Mouse (Mus musculus) hindbrain, embryonic 14.5 days (tissue): ENCODE data around the gene Pls1. TPM values are rescaled to one million over a fixed set of nuclear protein-coding genes. Genes with fewer than 3 reads are reported as not detected.

Experiments used
- ATAC-seq: fragments of 200-750 bp; cut with Nextera tagmentation; 2 replicates; pipeline ENCODE4 v1.8.0; 2017; ENCODE audit warnings: moderate number of reproducible peaks, mild to moderate bottlenecking, moderate TSS enrichment, moderate library complexity; ENCODE audit not compliant: low FRiP score
- DNase-seq: peaks from one replicate; pipeline ENCODE4 v3.0.0-alpha.2; 2015; ENCODE audit warnings: low spot score
- H3K27ac ChIP-seq: fragments of 300-500 bp; sonication (generic); 2 replicates; pipeline ENCODE4 v1.5.1; 2014; ENCODE audit warnings: mild to moderate bottlenecking, moderate library complexity
- H3K27me3 ChIP-seq: fragments of 300-500 bp; sonication (generic); 2 replicates; pipeline ENCODE4 v1.6.1; 2014; ENCODE audit warnings: mild to moderate bottlenecking, low read length, mixed read lengths; ENCODE audit not compliant: control insufficient read depth, insufficient read depth
- H3K36me3 ChIP-seq: fragments of 300-500 bp; sonication (generic); replicated peaks from 2 replicates; pipeline ENCODE4 v1.6.1; 2014; ENCODE audit not compliant: control insufficient read depth, insufficient read depth
- H3K4me1 ChIP-seq: fragments of 300-500 bp; sonication (generic); replicated peaks from 2 replicates; pipeline ENCODE4 v1.6.1; 2014; ENCODE audit warnings: antibody characterized with exemption, low read length, mixed read lengths; ENCODE audit not compliant: control insufficient read depth, insufficient read depth
- H3K4me2 ChIP-seq: fragments of 300-500 bp; sonication (generic); replicated peaks from 2 replicates; pipeline ENCODE4 v1.6.1; 2014; ENCODE audit warnings: mild to moderate bottlenecking, moderate library complexity
- H3K4me3 ChIP-seq: fragments of 300-500 bp; sonication (generic); replicated peaks from 2 replicates; pipeline ENCODE4 v1.5.1; 2014; ENCODE audit warnings: mild to moderate bottlenecking, low read length
- H3K9ac ChIP-seq: fragments of 300-500 bp; sonication (generic); 2 replicates; pipeline ENCODE4 v1.6.1; 2014
- H3K9me3 ChIP-seq: fragments of 300-500 bp; sonication (generic); 2 replicates; pipeline ENCODE4 v1.6.1; 2016; ENCODE audit warnings: low read length; ENCODE audit not compliant: control insufficient read depth
- WGBS: fragments of 180-500 bp; shearing (Covaris S2); extraction: QIAGEN DNeasy Blood & Tissue Kit; methylation state at CpG from one replicate; pipeline ENCODE4 v1.1.7; 2014; 5-methylcytosine and 5-hydroxymethylcytosine counted together
- polyA plus RNA-seq: library from polyadenylated mRNA; unstranded; fragments of >200 nt; fragmentation: Nextera tagmentation; extraction: Ambion mirVana; gene quantifications from 2 replicates; pipeline ENCODE4 v1.2.1, GENCODE M21; 2014

Gene Pls1
- polyA plus RNA-seq, result 2.9 and 4.1 TPM in 2 replicates

- H3K4me1 ChIP-seq, result no peaks in the 10 kb centered on the region
- ATAC-seq, result peak; percentile 94
- H3K4me3 ChIP-seq, result peak within 1 kb of the TSS; percentile 57
- no peak within 1 kb of the TSS for H3K27ac ChIP-seq
- no peaks in the 10 kb centered on the region for H3K36me3 ChIP-seq
- peaks cover 15% of the 10 kb centered on the region for H3K27me3 ChIP-seq
- no peaks in the 10 kb centered on the region for H3K9me3 ChIP-seq
- H3K4me2 ChIP-seq, result peak within 1 kb of the TSS; percentile 90
- DNase-seq, result peak; percentile 90
- under 1% methylated on average over 46 of the region's 46 CpGs for WGBS
- H3K9ac ChIP-seq, result peak within 1 kb of the TSS; percentile 63
Measured at GRCm38 (mm10) chr9:95844825-95845460, at the start of gene Pls1. Gene Pls1 (minus strand): TSS chr9:95845311.

GRCm38 (mm10) chr9:95882751-95883150 is 37.6 kb upstream of the Pls1 start:
- DNase-seq, result no peak
- Histone ChIP-seq H3K27ac (no peak overlapping the region), H3K4me2 (no peak overlapping the region), H3K27me3 (no peaks in the 10 kb centered on the region), H3K4me1 (no peaks in the 10 kb centered on the region), H3K4me3 (no peak overlapping the region), H3K9ac (no peak overlapping the region), H3K36me3 (peaks cover 56% of the 10 kb centered on the region), H3K9me3 (no peaks in the 10 kb centered on the region)
- ATAC-seq, result no peak
- 100% methylated on average over 2 of the region's 2 CpGs for WGBS

- peaks cover 43% of the 10 kb centered on the region for H3K36me3 ChIP-seq
- H3K9ac ChIP-seq, result no peak overlapping the region
- no peaks in the 10 kb centered on the region for H3K9me3 ChIP-seq
- WGBS, result 98% methylated on average over 5 of the region's 5 CpGs
- no peaks in the 10 kb centered on the region for H3K27me3 ChIP-seq
- H3K27ac ChIP-seq, result no peak overlapping the region
- H3K4me2 ChIP-seq, result no peak overlapping the region
- H3K4me3 ChIP-seq, result no peak overlapping the region
- DNase-seq (no peak), ATAC-seq (no peak)
- H3K4me1 ChIP-seq, result no peaks in the 10 kb centered on the region
Measured at GRCm38 (mm10) chr9:95878246-95878645, 33.1 kb upstream of the Pls1 start.

- peak; percentile 53 for ATAC-seq
- WGBS, result 0% methylated on average over 31 of the region's 31 CpGs
- H3K9me3 ChIP-seq, result no peaks in the 10 kb centered on the region
Measured at GRCm38 (mm10) chr9:95858027-95858570, 13.0 kb upstream of the Pls1 start.

GRCm38 (mm10) chr9:95857414-95858026 is 12.4 kb upstream of the Pls1 start, which contains the start of gene Atr:
Gene Atr (plus strand): TSS chr9:95857597.
- Histone ChIP-seq H3K9ac (peak within 1 kb of the TSS; percentile 78), H3K4me2 (peak within 1 kb of the TSS; percentile 81), H3K4me1 (peaks cover 6% of the 10 kb centered on the region), H3K9me3 (no peaks in the 10 kb centered on the region), H3K4me3 (peak within 1 kb of the TSS; percentile 93), H3K27me3 (no peaks in the 10 kb centered on the region), H3K36me3 (no peaks in the 10 kb centered on the region; the same call in 1 of the 2 replicates), H3K27ac (peak within 1 kb of the TSS; percentile 51)
- DNase-seq (peak; percentile 96), ATAC-seq (peak; percentile 89)
- under 1% methylated on average over 68 of the region's 69 CpGs for WGBS

More at GRCm38 (mm10) chr9:95858027-95858570, 13.0 kb upstream of the Pls1 start:
- H3K27me3 ChIP-seq, result no peaks in the 10 kb centered on the region
- H3K36me3 ChIP-seq, result peaks cover under 1% of the 10 kb centered on the region; the same call in 1 of the 2 replicates
- peak; percentile 63 for DNase-seq
- H3K4me2 ChIP-seq, result peak overlapping the region; percentile 81
- H3K27ac ChIP-seq, result peak overlapping the region; percentile 51
- H3K4me3 ChIP-seq, result peak overlapping the region; percentile 93
- peaks cover 6% of the 10 kb centered on the region for H3K4me1 ChIP-seq
- peak overlapping the region; percentile 78 for H3K9ac ChIP-seq

- H3K9ac ChIP-seq, result no peak overlapping the region
- no peaks in the 10 kb centered on the region for H3K9me3 ChIP-seq
- no peaks in the 10 kb centered on the region for H3K36me3 ChIP-seq
- no peak overlapping the region for H3K4me2 ChIP-seq
- no peak for ATAC-seq
- no peak overlapping the region for H3K27ac ChIP-seq
- DNase-seq, result no peak
- peaks cover 6% of the 10 kb centered on the region for H3K4me1 ChIP-seq
- WGBS, result 85% methylated on average over 4 of the region's 4 CpGs
- H3K27me3 ChIP-seq, result no peaks in the 10 kb centered on the region
- no peak overlapping the region for H3K4me3 ChIP-seq
Measured at GRCm38 (mm10) chr9:95856004-95856403, 10.9 kb upstream of the Pls1 start.

GRCm38 (mm10) chr9:95854891-95855290 is 9.8 kb upstream of the Pls1 start:
- Histone ChIP-seq H3K4me3 (no peak overlapping the region), H3K36me3 (no peaks in the 10 kb centered on the region), H3K9me3 (no peaks in the 10 kb centered on the region), H3K4me1 (peaks cover 6% of the 10 kb centered on the region), H3K27ac (no peak overlapping the region), H3K9ac (no peak overlapping the region), H3K27me3 (no peaks in the 10 kb centered on the region), H3K4me2 (no peak overlapping the region)
- DNase-seq, result no peak
- no peak for ATAC-seq
- 59% methylated on average over 2 of the region's 2 CpGs for WGBS

- H3K4me1 ChIP-seq, result peaks cover 6% of the 10 kb centered on the region; the same call in 1 of the 2 replicates
- H3K4me3 ChIP-seq, result no peak overlapping the region
- no peak overlapping the region for H3K27ac ChIP-seq
- H3K9ac ChIP-seq, result 0 out of 2 replicates have a peak overlapping the region, but pooled peaks have one; percentile 12
- ATAC-seq (peak; percentile 51; the same call in 1 of the 2 replicates), DNase-seq (peak; percentile 98)
- no peaks in the 10 kb centered on the region for H3K9me3 ChIP-seq
- no peak overlapping the region for H3K4me2 ChIP-seq
- no peaks in the 10 kb centered on the region for H3K36me3 ChIP-seq
- H3K27me3 ChIP-seq, result no peaks in the 10 kb centered on the region
- 25% methylated on average over 4 of the region's 4 CpGs for WGBS
Measured at GRCm38 (mm10) chr9:95852896-95853295, 7.8 kb upstream of the Pls1 start.

- H3K9ac ChIP-seq, result no peak overlapping the region
- no peak overlapping the region for H3K27ac ChIP-seq
- H3K4me2 ChIP-seq, result no peak overlapping the region
- H3K36me3 ChIP-seq, result no peaks in the 10 kb centered on the region
- H3K9me3 ChIP-seq, result no peaks in the 10 kb centered on the region
- WGBS, result 64% methylated on average over 11 of the region's 11 CpGs
- no peaks in the 10 kb centered on the region for H3K27me3 ChIP-seq
- no peak overlapping the region for H3K4me3 ChIP-seq
- ATAC-seq, result no peak
- H3K4me1 ChIP-seq, result 0 out of 2 replicates have a peak, but pooled peaks cover under 1% of the 10 kb centered on the region
- no peak for DNase-seq
Measured at GRCm38 (mm10) chr9:95851671-95852070, 6.6 kb upstream of the Pls1 start.
